In genomic region chr6:84266736-84267135, GRCm38 (mm10) we compare ENCODE assay signal across 10 mouse cellular contexts.
A peak's percentile ranks its signal among the peaks of the same experiment; 100 is the strongest.
DNase-seq lines count a peak whose midpoint lies in the region; ATAC-seq and TF ChIP-seq lines count a peak whose summit lies in the region.
"Had no signal": no experiment of that assay in that cellular context is flagged by ENCODE, and none has a peak within 500 bp of the region (broad histone marks: within the 10 kb centered on the region; RNA-seq: fewer than 3 reads in every experiment).

No protein-coding gene starts in this region.

- no peak overlapping the region for H3K4me3 ChIP-seq in heart, embryonic 11.5 days (ENCODE audit: low read depth, low read length)
- no peak overlapping the region for H3K4me3 ChIP-seq in midbrain, embryonic 13.5 days (replicated peaks)
- H3K4me3 ChIP-seq: embryonic facial prominence, embryonic 15.5 days; limb, embryonic 12.5 days had no signal

- H3K27me3 ChIP-seq in heart, embryonic 11.5 days (ENCODE audit: control insufficient read depth, insufficient read depth, low read length) = peaks cover 3% of the 10 kb centered on the region; the same call in 1 of the 2 replicates
- H3K27me3 ChIP-seq in Patski = no peaks in the 10 kb centered on the region
- H3K27me3 ChIP-seq in midbrain, embryonic 13.5 days = no peaks in the 10 kb centered on the region
- H3K27me3 ChIP-seq: embryonic facial prominence, embryonic 15.5 days; limb, embryonic 12.5 days had no signal

- no peak for ATAC-seq in heart, embryonic 11.5 days (replicated peaks; ENCODE audit: insufficient number of reproducible peaks, low FRiP score, low TSS enrichment)
- peak; percentile 38 for ATAC-seq in Patski
- no peak for ATAC-seq in midbrain, embryonic 13.5 days

- no peak overlapping the region for H3K9ac ChIP-seq in heart, embryonic 11.5 days (ENCODE audit: low read depth, low read length)
- no peak overlapping the region for H3K9ac ChIP-seq in midbrain, embryonic 13.5 days (replicated peaks)
- H3K9ac ChIP-seq: embryonic facial prominence, embryonic 15.5 days; limb, embryonic 12.5 days had no signal

- no peak overlapping the region for H3K27ac ChIP-seq in heart, embryonic 11.5 days (ENCODE audit: low read depth, low read length)
- H3K27ac ChIP-seq in midbrain, embryonic 13.5 days = no peak overlapping the region
- H3K27ac ChIP-seq: embryonic facial prominence, embryonic 15.5 days; limb, embryonic 12.5 days had no signal

- no peaks in the 10 kb centered on the region for H3K36me3 ChIP-seq in heart, embryonic 11.5 days (ENCODE audit: control insufficient read depth, insufficient read depth, low read length)
- no peaks in the 10 kb centered on the region for H3K36me3 ChIP-seq in midbrain, embryonic 13.5 days
- H3K36me3 ChIP-seq: embryonic facial prominence, embryonic 15.5 days; limb, embryonic 12.5 days had no signal

- intact Hi-C loops in left cerebral cortex, postnatal 36 days (cut with DNase I) = no loop called here

- DNase-seq in heart, adult 18-20 months = peak; percentile 69 to 76
- DNase-seq in Patski (ENCODE audit: low read depth, low spot score) = no peak
- peak; percentile 47 to 68 for DNase-seq in heart, adult 9 months (ENCODE audit: low spot score in 2 of 2)
- peak; percentile 62 for DNase-seq in lung, postnatal 10 days
- DNase-seq in thymus, postnatal 4 days = no peak
- no peak for DNase-seq in left cerebral cortex, postnatal 36 days (ENCODE audit: low spot score in 2 of 2)

- WGBS in heart, embryonic 11.5 days (ENCODE audit: insufficient replicate concordance) = 73% methylated on average over 13 of the region's 13 CpGs
- 88% methylated on average over 13 of the region's 13 CpGs for WGBS in midbrain, embryonic 13.5 days

- CTCF ChIA-PET in Patski (lab: Charles Lee) = interaction anchor here (1.3 kb wide), 1 partner anchor 323 kb away, joined by 3 read pairs; no protein-coding TSS in a partner anchor

- H3K9me3 ChIP-seq in heart, embryonic 11.5 days (replicated peaks; ENCODE audit: control insufficient read depth, low read length) = no peaks in the 10 kb centered on the region
- H3K9me3 ChIP-seq in midbrain, embryonic 13.5 days = no peaks in the 10 kb centered on the region
- H3K9me3 ChIP-seq: embryonic facial prominence, embryonic 15.5 days; limb, embryonic 12.5 days had no signal

- peaks cover 6% of the 10 kb centered on the region; the same call in 1 of the 2 replicates for H3K4me1 ChIP-seq in heart, embryonic 11.5 days (ENCODE audit: control insufficient read depth, insufficient read depth, low read length)
- H3K4me1 ChIP-seq in midbrain, embryonic 13.5 days (replicated peaks) = no peaks in the 10 kb centered on the region

- in situ Hi-C loops in Patski (cut with MboI; ENCODE audit: low pct_unique_long_range_greater_than_20kb) = no loop called here

- H3K4me2 ChIP-seq in heart, embryonic 11.5 days = no peak overlapping the region
- H3K4me2 ChIP-seq in midbrain, embryonic 13.5 days (replicated peaks) = no peak overlapping the region
- H3K4me2 ChIP-seq: embryonic facial prominence, embryonic 15.5 days; limb, embryonic 12.5 days had no signal

- POLR2A ChIA-PET in Patski (lab: Charles Lee) = no interaction called here

- no peak for TF ChIP-seq CTCF in Patski (IDR thresholded peaks at IDR 0.05)

Comparison
In these comparisons a context has a peak if more than half of its experiments do, and no peak if none do; other contexts are left out.
1. DNase-seq: peak in heart, adult 18-20 months (2 of 2), heart, adult 9 months (2 of 2) and lung, postnatal 10 days (single experiment); none in Patski (single experiment), thymus, postnatal 4 days (single experiment) and left cerebral cortex, postnatal 36 days (0 of 2).